Mouse (Mus musculus): ENCODE data around the gene Ttc26.

DNA sequence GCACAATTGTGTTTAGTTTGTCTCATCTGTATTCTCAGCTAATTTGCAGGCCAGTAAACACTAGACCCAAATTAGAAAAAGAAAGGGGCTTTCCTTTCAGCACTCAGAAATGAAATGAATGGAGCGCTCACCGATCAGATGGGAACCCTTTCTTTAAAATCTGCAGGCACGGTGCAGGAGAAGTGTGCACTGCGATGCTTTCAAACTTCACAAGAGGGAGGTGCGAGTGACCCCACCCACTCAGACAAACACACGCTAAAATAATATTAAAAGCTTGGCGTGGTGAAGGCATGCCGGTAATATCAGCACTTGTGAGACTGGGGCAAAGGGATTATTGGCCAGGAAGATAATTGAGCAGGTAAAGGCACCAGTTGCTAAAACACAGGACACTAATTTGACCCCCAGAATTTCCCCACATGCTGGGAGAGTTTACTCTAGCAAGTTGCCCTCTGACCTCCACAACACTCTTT is 25.9 kb upstream of the Ttc26 start:
- TF ChIP-seq CTCF (IDR thresholded peaks at IDR 0.05; ENCODE audit: extremely low read depth, insufficient read length, insufficient replicate concordance, low read depth, low read length) (no peak), POLR2A (IDR thresholded peaks at IDR 0.05; ENCODE audit: low read depth, low read length) (no peak)

All from small intestine, adult 2 months (tissue).